Mouse (Mus musculus) forebrain, embryonic 15.5 days (tissue): Measurements from ENCODE around the gene Slc38a10. TPM values are rescaled to one million over a fixed set of nuclear protein-coding genes. Genes with fewer than 3 reads are reported as not detected.

Source experiments
- ATAC-seq: fragments of 200-750 bp; cut with Nextera tagmentation; replicated peaks from 2 replicates; pipeline ENCODE4 v1.8.0; 2017; ENCODE audit warnings: mild to moderate bottlenecking, moderate TSS enrichment, moderate library complexity
- H3K27ac ChIP-seq: fragments of 300-500 bp; sonication (generic); replicated peaks from 2 replicates; pipeline ENCODE4 v1.5.1; 2015; ENCODE audit warnings: mild to moderate bottlenecking, inconsistent platforms
- H3K27me3 ChIP-seq: fragments of 300-500 bp; sonication (generic); 2 replicates; pipeline ENCODE4 v1.6.1; 2015; ENCODE audit warnings: inconsistent platforms
- H3K36me3 ChIP-seq: fragments of 300-500 bp; sonication (generic); 2 replicates; pipeline ENCODE4 v1.6.1; 2015; ENCODE audit warnings: mild to moderate bottlenecking, inconsistent platforms
- H3K4me1 ChIP-seq: fragments of 300-500 bp; sonication (generic); 2 replicates; pipeline ENCODE4 v1.6.1; 2015; ENCODE audit warnings: inconsistent platforms
- H3K4me2 ChIP-seq: fragments of 300-500 bp; sonication (generic); replicated peaks from 2 replicates; pipeline ENCODE4 v1.6.1; 2015; ENCODE audit warnings: mild to moderate bottlenecking, inconsistent platforms
- H3K4me3 ChIP-seq: fragments of 300-500 bp; sonication (generic); 2 replicates; pipeline ENCODE4 v1.5.1; 2015; ENCODE audit warnings: mild to moderate bottlenecking, inconsistent platforms
- H3K9ac ChIP-seq: fragments of 300-500 bp; sonication (generic); replicated peaks from 2 replicates; pipeline ENCODE4 v1.6.1; 2015; ENCODE audit warnings: mild to moderate bottlenecking, inconsistent platforms
- H3K9me3 ChIP-seq: fragments of 300-500 bp; sonication (generic); 2 replicates; pipeline ENCODE4 v1.6.1; 2016; ENCODE audit warnings: inconsistent platforms
- WGBS: fragments of 180-500 bp; shearing (Covaris S2); methylation state at CpG from one replicate; pipeline ENCODE4 v1.1.7; 2015; ENCODE audit warnings: mixed read lengths; 5-methylcytosine and 5-hydroxymethylcytosine counted together
- polyA plus RNA-seq: library from polyadenylated mRNA; unstranded; fragments of >200 nt; fragmentation: Nextera tagmentation; extraction: Ambion mirVana; gene quantifications from 2 replicates; pipeline ENCODE4 v1.2.1, GENCODE M21; 2015

The Slc38a10 gene
- polyA plus RNA-seq, 1 experiment from 2014 or later: 98.9 TPM

- H3K4me1 ChIP-seq: peaks cover 47% of the 10 kb centered on the region
- peak overlapping the region; percentile 72 for H3K4me3 ChIP-seq
- H3K27me3 ChIP-seq: no peaks in the 10 kb centered on the region
- 7% methylated on average over 18 of the region's 18 CpGs for whole genome bisulfite sequencing
- peak overlapping the region; percentile 93 for H3K9ac ChIP-seq
- H3K27ac ChIP-seq: peak overlapping the region; percentile 96
- no peak for ATAC-seq
- H3K9me3 ChIP-seq: no peaks in the 10 kb centered on the region
- H3K36me3 ChIP-seq: no peaks in the 10 kb centered on the region
- peak overlapping the region; percentile 81 for H3K4me2 ChIP-seq
Measured at GRCm38 (mm10) chr11:120186145-120186740, 35.1 kb upstream of the Slc38a10 start.

- Histone ChIP-seq H3K4me3 (peak overlapping the region; percentile 72), H3K27me3 (no peaks in the 10 kb centered on the region), H3K9ac (peak overlapping the region; percentile 93), H3K36me3 (no peaks in the 10 kb centered on the region), H3K4me2 (peak overlapping the region; percentile 81), H3K4me1 (peaks cover 42% of the 10 kb centered on the region), H3K9me3 (no peaks in the 10 kb centered on the region), H3K27ac (peak overlapping the region; percentile 80)
- ATAC-seq: no peak
- under 1% methylated on average over 54 of the region's 54 CpGs for WGBS
Measured at GRCm38 (mm10) chr11:120185316-120186141, 34.4 kb upstream of the Slc38a10 start.

GRCm38 (mm10) chr11:120184371-120185315 is 33.5 kb upstream of the Slc38a10 start:
- Histone ChIP-seq H3K9me3 (no peaks in the 10 kb centered on the region), H3K4me1 (peaks cover 37% of the 10 kb centered on the region), H3K9ac (peak overlapping the region; percentile 93), H3K4me2 (peak overlapping the region; percentile 81), H3K36me3 (no peaks in the 10 kb centered on the region), H3K27me3 (no peaks in the 10 kb centered on the region), H3K27ac (peak overlapping the region; percentile 80), H3K4me3 (peak overlapping the region; percentile 72)
- WGBS: 8% methylated on average over 16 of the region's 16 CpGs
- 0 out of 2 replicates have a peak, but pooled peaks have one; percentile 14 for ATAC-seq

DNA sequence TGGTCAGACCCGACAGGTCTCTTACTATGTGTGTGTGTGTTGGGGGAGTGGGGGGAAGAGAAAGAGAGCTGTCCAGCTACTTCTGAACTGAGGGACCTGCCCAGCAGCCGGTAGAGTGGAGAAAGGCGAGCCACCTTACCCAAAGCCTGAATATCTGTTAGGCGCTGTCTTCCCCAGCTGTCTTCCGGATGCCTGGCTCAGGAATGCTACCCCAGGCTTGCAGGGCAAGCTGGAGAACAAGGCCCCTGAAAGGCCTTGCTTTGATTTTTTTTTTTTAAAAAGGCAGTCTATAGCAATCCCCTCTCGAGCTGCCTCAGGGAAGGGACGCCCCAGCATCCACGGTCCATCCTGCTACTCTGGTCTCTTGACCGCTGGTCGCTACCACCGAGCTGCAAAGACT is 32.6 kb upstream of the Slc38a10 start:
- Histone ChIP-seq H3K4me1 (peaks cover 37% of the 10 kb centered on the region), H3K9ac (0 out of 2 replicates have a peak overlapping the region, but pooled peaks have one; percentile 93), H3K4me3 (no peak overlapping the region), H3K36me3 (no peaks in the 10 kb centered on the region), H3K4me2 (0 out of 2 replicates have a peak overlapping the region, but pooled peaks have one; percentile 81), H3K9me3 (no peaks in the 10 kb centered on the region), H3K27ac (no peak overlapping the region), H3K27me3 (no peaks in the 10 kb centered on the region)
- WGBS: 32% methylated on average over 11 of the region's 11 CpGs
- ATAC-seq: no peak

DNA sequence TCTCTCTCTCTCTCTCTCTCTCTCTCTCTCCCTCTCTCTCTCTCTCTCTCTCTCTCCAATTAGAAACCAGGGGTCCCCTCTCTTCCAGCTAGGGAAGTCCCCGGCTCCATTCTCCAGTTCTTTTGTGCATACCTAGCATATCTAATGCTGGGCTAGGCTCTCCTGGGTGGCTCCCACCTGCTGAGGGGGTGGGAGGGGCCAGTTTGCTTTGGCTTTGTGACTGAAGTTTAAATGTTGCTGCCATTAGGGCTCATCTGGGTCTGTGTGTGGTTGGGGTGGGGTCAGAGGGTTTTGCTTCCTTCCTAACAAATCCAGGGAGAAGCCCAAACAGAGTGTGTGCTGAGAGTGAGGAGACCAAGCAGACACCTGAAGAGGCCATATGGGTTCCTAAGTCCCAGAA is 32.0 kb upstream of the Slc38a10 start:
- Histone ChIP-seq H3K4me1 (peaks cover 37% of the 10 kb centered on the region), H3K4me2 (no peak overlapping the region), H3K9me3 (no peaks in the 10 kb centered on the region), H3K27ac (no peak overlapping the region), H3K27me3 (no peaks in the 10 kb centered on the region), H3K36me3 (no peaks in the 10 kb centered on the region), H3K4me3 (no peak overlapping the region), H3K9ac (no peak overlapping the region)
- ATAC-seq: no peak
- 43% methylated on average over 1 of the region's 1 CpGs for WGBS

- H3K36me3 ChIP-seq: no peaks in the 10 kb centered on the region
- H3K9me3 ChIP-seq: no peaks in the 10 kb centered on the region
- no peak overlapping the region for H3K4me2 ChIP-seq
- no peaks in the 10 kb centered on the region for H3K27me3 ChIP-seq
- no peak for ATAC-seq
- H3K27ac ChIP-seq: no peak overlapping the region
- WGBS: 36% methylated on average over 3 of the region's 3 CpGs
- H3K4me1 ChIP-seq: peaks cover 37% of the 10 kb centered on the region
- no peak overlapping the region for H3K4me3 ChIP-seq
- no peak overlapping the region for H3K9ac ChIP-seq
Measured at GRCm38 (mm10) chr11:120182396-120183030, 31.4 kb upstream of the Slc38a10 start.

- no peak for ATAC-seq
- Histone ChIP-seq H3K36me3 (no peaks in the 10 kb centered on the region), H3K4me3 (no peak overlapping the region), H3K9me3 (no peaks in the 10 kb centered on the region), H3K4me1 (peaks cover 33% of the 10 kb centered on the region), H3K27me3 (no peaks in the 10 kb centered on the region), H3K9ac (no peak overlapping the region), H3K27ac (no peak overlapping the region), H3K4me2 (no peak overlapping the region)
- 76% methylated on average over 3 of the region's 3 CpGs for WGBS
Measured at GRCm38 (mm10) chr11:120181379-120181778, 30.2 kb upstream of the Slc38a10 start.

DNA sequence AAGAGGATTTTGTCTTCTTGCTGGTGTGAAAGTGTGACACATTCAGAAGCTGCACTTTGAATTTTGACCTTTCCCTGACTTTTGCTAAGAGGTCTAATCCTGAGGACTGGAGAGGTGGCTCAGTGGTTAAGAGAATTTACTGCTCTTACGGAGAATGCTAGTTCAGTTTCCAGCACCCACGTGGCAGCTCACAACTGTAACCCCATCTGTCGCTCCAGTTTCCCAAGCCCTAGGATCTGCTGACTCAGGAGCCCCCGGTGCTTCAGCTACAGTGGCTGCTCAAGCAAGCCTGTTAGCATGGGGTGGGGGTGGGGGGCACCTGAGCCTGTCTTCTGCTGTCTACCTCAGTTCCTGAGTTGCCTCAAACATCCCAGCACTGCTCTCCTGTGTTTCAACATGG is 28.2 kb upstream of the Slc38a10 start:
- ATAC-seq: no peak; the same call in 1 of the 2 replicates
- no peak overlapping the region for H3K27ac ChIP-seq
- no peak overlapping the region for H3K9ac ChIP-seq
- no peak overlapping the region for H3K4me2 ChIP-seq
- peaks cover 13% of the 10 kb centered on the region for H3K4me1 ChIP-seq
- no peaks in the 10 kb centered on the region for H3K27me3 ChIP-seq
- 41% methylated on average over 4 of the region's 4 CpGs for WGBS
- no peak overlapping the region for H3K4me3 ChIP-seq
- no peaks in the 10 kb centered on the region for H3K36me3 ChIP-seq
- no peaks in the 10 kb centered on the region for H3K9me3 ChIP-seq

GRCm38 (mm10) chr11:120175948-120176347 is 24.8 kb upstream of the Slc38a10 start:
- no peaks in the 10 kb centered on the region for H3K27me3 ChIP-seq
- H3K27ac ChIP-seq: no peak overlapping the region
- H3K4me2 ChIP-seq: no peak overlapping the region
- no peak overlapping the region for H3K4me3 ChIP-seq
- H3K36me3 ChIP-seq: no peaks in the 10 kb centered on the region
- no peaks in the 10 kb centered on the region for H3K4me1 ChIP-seq
- ATAC-seq: no peak
- no peaks in the 10 kb centered on the region for H3K9me3 ChIP-seq
- whole genome bisulfite sequencing: 82% methylated on average over 4 of the region's 4 CpGs
- H3K9ac ChIP-seq: no peak overlapping the region

DNA sequence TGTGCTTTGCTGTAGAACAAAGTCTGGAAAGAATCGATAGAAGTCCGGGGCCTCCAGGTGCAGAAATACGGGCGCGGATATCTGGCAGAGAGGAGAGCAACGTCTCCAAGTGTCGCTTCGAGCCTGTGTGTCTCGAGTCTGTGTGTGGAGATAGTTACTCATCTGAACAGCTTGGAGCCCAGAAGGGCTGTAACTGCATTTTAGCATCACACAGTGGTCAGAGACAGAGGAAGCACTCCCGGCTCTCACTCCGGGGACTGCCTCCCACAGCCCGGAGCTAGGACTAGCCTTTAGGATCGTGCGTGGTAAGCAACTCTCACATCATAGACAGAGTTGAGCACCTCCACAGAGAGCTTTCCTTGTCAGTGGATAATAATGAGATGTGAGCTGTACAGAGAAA is 22.1 kb upstream of the Slc38a10 start:
- no peak for ATAC-seq
- Histone ChIP-seq H3K4me2 (no peak overlapping the region), H3K27me3 (no peaks in the 10 kb centered on the region), H3K36me3 (no peaks in the 10 kb centered on the region), H3K4me3 (no peak overlapping the region), H3K9ac (no peak overlapping the region), H3K9me3 (no peaks in the 10 kb centered on the region), H3K4me1 (peaks cover 16% of the 10 kb centered on the region), H3K27ac (no peak overlapping the region)
- 80% methylated on average over 14 of the region's 14 CpGs for WGBS

DNA sequence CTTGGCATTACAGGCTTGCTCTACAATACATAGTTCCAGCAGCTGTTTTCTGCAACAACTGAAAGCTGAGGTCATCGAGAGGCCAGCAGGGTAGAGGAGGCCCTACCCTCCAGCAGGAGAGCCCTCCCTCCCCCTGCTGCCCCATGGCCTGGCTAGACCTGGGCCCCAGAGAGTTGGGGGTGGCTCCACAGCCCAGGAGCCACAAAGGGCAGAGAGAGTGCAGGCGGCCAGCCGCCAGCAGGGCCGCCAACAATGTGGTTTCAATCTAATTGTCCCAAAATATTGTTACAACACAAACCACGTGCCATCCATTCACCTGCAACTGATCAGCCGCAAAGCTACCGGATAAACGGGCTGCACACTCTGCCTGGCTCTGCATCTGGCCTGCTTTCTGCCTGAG is 20.0 kb upstream of the Slc38a10 start:
- Histone ChIP-seq H3K4me1 (peaks cover 24% of the 10 kb centered on the region), H3K27ac (no peak overlapping the region), H3K27me3 (no peaks in the 10 kb centered on the region), H3K9me3 (no peaks in the 10 kb centered on the region), H3K4me3 (no peak overlapping the region), H3K4me2 (no peak overlapping the region), H3K9ac (no peak overlapping the region), H3K36me3 (no peaks in the 10 kb centered on the region)
- 59% methylated on average over 8 of the region's 8 CpGs for WGBS
- ATAC-seq: no peak
